Comparison of ENCODE assay signal across 11 mouse cellular contexts in genomic region chr19:36609229-36609628, GRCm38 (mm10). TPM values are rescaled to one million over a fixed set of nuclear protein-coding genes. Genes with fewer than 3 reads are reported as not detected.
DNase-seq lines count a peak whose midpoint lies in the region; ATAC-seq lines count a peak whose summit lies in the region.
"Had no signal": no experiment of that assay in that cellular context is flagged by ENCODE, and none has a peak within 500 bp of the region (broad histone marks: within the 10 kb centered on the region; RNA-seq: fewer than 3 reads in every experiment).

No protein-coding gene starts in this region.

- no peak overlapping the region for H3K4me3 ChIP-seq in kidney, embryonic 15.5 days (replicated peaks)
- H3K4me3 ChIP-seq: hindbrain, embryonic 12.5 days; limb, embryonic 13.5 days; midbrain, embryonic 10.5 days had no signal

- no peak overlapping the region for H3K9ac ChIP-seq in kidney, embryonic 15.5 days
- H3K9ac ChIP-seq: hindbrain, embryonic 12.5 days; limb, embryonic 13.5 days had no signal

- H3K4me2 ChIP-seq in kidney, embryonic 15.5 days = no peak overlapping the region
- H3K4me2 ChIP-seq: hindbrain, embryonic 12.5 days; limb, embryonic 13.5 days had no signal

- no peaks in the 10 kb centered on the region for H3K9me3 ChIP-seq in kidney, embryonic 15.5 days (replicated peaks)
- H3K9me3 ChIP-seq: hindbrain, embryonic 12.5 days; limb, embryonic 13.5 days; midbrain, embryonic 10.5 days had no signal

- no peaks in the 10 kb centered on the region for H3K27me3 ChIP-seq in kidney, embryonic 15.5 days
- H3K27me3 ChIP-seq: hindbrain, embryonic 12.5 days; limb, embryonic 13.5 days had no signal

- WGBS in kidney, embryonic 15.5 days = 54% methylated on average over 3 of the region's 3 CpGs

- H3K4me1 ChIP-seq in kidney, embryonic 15.5 days = no peaks in the 10 kb centered on the region
- H3K4me1 ChIP-seq: hindbrain, embryonic 12.5 days; limb, embryonic 13.5 days; midbrain, embryonic 10.5 days had no signal

- H3K27ac ChIP-seq in kidney, embryonic 15.5 days = no peak overlapping the region
- H3K27ac ChIP-seq: hindbrain, embryonic 12.5 days; limb, embryonic 13.5 days; midbrain, embryonic 10.5 days had no signal

- no peaks in the 10 kb centered on the region for H3K36me3 ChIP-seq in kidney, embryonic 15.5 days
- H3K36me3 ChIP-seq: hindbrain, embryonic 12.5 days; limb, embryonic 13.5 days; midbrain, embryonic 10.5 days had no signal

- DNase-seq in cerebellum, adult 9-10 months = peak; percentile 37
- DNase-seq in cerebellum, postnatal 36 days = no peak
- peak; percentile 18 for DNase-seq in kidney, adult 9 months
- DNase-seq in 3T3-L1 (ENCODE audit: low read depth, low spot score) = peak; percentile 45
- DNase-seq in brain, adult 2 months (ENCODE audit: low read depth, low spot score) = peak; percentile 56
- DNase-seq in right cerebral cortex, postnatal 36 days (ENCODE audit: low spot score in 2 of 2) = no peak
- no peak for DNase-seq in right cerebral cortex, postnatal 14 days

- ATAC-seq in kidney, embryonic 15.5 days (replicated peaks; ENCODE audit: low FRiP score) = no peak

RNA-seq across cellular contexts. Expression of gene Hectd2, which starts 54.8 kb away (rescaled TPM):
- 2.2 and 2.9 TPM in 2 replicates for polyA plus RNA-seq in kidney, embryonic 15.5 days (2015; fragmentation: Nextera tagmentation; extraction: Ambion mirVana)

Comparison
In these comparisons a context has a peak if more than half of its experiments do, and no peak if none do; other contexts are left out.
1. DNase-seq: peak in cerebellum, adult 9-10 months (single experiment), kidney, adult 9 months (single experiment), 3T3-L1 (single experiment) and brain, adult 2 months (single experiment); none in cerebellum, postnatal 36 days (0 of 2), right cerebral cortex, postnatal 36 days (0 of 2) and right cerebral cortex, postnatal 14 days (single experiment).